Mouse (Mus musculus) lung, postnatal 25 days (tissue): Measurements from ENCODE around the gene Clstn1.
"Not testable (repeated sequence)": the region's sequence is repeated elsewhere in the genome, so short reads cannot be mapped to it uniquely, and the experiment has no call there.

ENCODE experiments used
- DNase-seq: peaks from one replicate; pipeline ENCODE4 v3.0.0; 2022; ENCODE audit warnings: low spot score

Gene Clstn1

GRCm38 (mm10) chr4:149600130-149600529 lies 13.9 kb downstream of the Clstn1 start:
- DNase-seq, result no peak

- no peak for DNase-seq
These were observed 15.2 kb downstream of the Clstn1 start for GRCm38 (mm10) chr4:149601484-149601883.

- DNase-seq, result no peak
These were observed 16.0 kb downstream of the Clstn1 start for GRCm38 (mm10) chr4:149602236-149602635.

GRCm38 (mm10) chr4:149603860-149604259 lies 17.6 kb downstream of the Clstn1 start:
- DNase-seq, result no peak

DNA sequence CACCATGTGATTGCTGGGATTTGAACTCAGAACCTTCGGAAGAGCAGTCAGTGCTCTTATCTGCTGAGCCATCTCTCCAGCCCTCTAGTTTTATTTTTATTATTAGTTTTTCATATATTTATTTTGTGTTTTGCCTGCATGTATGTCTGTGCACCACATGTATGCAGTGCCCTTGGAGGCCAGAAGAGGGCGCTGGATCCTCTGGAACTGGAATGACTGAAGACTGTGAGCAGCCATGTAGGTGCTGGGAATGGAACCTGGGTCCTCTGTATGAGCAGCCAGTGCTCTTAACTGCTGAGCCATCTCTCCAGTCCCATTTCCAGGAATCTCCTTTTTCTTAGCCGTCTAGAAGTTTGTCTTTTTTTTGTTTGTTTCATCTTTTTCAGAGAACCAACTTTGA lies 18.2 kb downstream of the Clstn1 start:
- no peak for DNase-seq

DNA sequence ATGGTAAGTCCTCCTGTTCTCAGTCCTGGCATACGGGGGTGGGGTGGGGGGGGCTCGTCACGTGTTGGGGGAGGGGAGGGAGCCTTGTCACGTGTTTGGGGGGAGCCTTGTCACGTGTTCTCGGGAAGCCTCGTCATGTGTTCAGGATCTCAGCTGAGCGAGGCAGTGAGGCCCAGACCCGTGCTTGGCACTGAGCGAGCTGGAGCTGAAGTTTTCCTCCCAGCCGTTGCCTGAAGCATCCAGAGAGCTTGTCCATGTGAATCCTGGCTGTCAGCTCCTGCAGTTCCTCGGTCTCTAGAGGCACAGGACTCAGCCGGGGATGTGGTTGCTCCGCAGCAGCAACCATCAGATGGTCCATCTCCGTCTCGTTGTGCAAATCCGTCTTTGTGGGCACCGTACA lies 19.8 kb downstream of the Clstn1 start:
- no peak for DNase-seq

- DNase-seq, result no peak
These were observed 20.6 kb downstream of the Clstn1 start for GRCm38 (mm10) chr4:149606766-149607358.

DNA sequence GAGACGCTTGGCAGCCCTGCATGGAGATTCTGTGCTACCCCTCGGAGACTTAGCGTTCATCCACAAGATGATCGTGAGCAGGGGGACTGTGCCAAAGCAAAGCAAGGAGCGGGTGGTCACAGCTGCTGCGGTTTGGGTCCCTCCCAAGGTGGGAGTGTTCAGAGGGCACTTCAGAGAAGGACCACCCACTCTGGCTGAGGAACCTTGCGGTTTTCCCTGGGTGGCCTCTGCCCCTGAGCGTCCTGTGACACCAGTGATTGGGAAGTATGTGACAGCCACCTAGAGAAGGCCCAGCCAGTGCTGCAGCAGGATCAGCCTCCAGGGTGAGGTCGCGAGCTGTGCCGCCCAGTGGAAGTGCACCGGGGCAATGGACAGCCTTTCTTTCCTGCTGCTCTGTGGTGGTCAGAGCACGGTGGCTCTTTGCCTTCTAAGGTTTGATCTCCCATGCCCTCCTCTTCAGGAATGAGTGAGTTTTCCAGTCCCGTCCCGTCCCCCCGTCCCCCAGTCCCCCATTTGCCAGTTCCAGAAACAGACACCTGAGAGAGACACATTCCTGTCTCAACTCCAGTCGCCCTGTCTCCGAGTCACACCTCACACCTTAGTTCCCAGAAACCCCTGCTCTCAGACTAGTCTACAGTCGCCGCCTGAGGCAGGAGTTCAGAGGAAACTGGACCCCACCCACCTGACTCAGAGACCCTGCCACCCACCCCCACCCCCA lies 21.5 kb downstream of the Clstn1 start:
- no peak for DNase-seq

GRCm38 (mm10) chr4:149608309-149608638 lies 22.0 kb downstream of the Clstn1 start:
- DNase-seq, result no peak

DNA sequence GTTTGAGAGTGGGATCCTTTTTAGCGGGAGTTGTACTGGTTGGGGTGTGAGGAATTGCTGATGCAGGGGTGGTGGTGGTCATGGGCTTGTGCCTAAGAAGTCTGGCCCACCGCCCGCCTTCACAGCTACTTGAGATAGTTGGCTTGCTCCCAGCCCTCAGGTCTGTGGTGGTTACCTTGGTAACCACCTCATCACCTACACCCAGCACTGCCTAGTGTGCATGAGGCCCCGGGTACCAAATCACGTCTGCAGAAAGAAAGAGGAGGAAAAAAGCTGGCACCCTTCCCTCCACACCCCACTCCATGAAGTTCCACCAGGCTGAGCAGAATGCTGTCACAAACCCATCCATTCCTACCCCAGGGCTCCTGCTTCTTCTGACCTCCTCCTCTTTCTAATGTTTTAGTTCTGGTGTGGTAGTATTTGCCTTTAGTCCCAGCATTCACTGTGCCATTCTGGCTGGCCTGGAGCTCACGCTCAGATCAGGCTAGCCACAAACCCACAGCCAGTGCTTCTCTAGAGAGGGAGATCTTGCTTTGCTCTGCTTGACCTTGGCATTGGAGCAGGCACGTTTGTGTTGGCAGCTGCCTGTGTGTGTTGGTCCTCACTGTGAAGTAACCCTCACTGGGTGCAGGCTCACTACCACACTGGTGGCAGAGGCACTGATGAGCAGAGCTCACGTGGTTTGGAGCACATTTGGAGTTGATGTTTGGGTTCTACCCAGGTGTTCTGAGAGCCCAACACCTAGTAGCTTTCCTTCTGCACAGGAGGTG lies 23.2 kb downstream of the Clstn1 start:
- no peak for DNase-seq

DNA sequence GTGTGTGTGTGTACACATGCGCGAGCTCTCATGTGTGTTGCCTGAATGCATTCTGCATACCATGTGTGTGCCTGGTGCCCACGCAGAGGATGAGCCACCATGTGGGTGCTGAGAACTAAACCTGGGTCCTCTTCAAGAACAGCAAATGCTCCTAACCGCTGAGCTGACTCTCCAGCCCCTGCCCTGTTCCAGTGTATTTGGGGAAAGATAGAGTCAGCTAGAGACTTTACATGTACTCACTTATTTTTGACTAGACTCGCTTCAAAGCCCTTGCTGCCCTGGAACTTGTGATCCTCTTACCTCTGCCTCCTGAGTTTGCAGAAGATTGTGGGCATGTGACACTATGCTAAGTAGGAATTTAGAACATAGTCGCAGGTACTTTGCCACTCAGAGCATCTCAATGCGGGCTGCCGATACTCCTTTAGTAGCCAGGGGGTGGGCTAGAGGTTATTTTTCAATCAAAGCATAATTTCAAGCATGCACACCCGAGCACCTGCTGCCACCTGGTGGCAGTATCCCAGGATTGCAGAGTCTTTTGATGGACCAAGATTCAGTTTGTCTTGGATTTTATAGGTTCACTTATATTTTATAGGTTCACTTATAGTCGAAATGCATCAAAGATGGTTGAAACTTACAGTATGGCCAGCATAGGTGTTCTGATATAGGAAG lies 25.2 kb downstream of the Clstn1 start:
- no peak for DNase-seq

GRCm38 (mm10) chr4:149613497-149613896 lies 27.2 kb downstream of the Clstn1 start:
- not testable (repeated sequence) for DNase-seq

DNA sequence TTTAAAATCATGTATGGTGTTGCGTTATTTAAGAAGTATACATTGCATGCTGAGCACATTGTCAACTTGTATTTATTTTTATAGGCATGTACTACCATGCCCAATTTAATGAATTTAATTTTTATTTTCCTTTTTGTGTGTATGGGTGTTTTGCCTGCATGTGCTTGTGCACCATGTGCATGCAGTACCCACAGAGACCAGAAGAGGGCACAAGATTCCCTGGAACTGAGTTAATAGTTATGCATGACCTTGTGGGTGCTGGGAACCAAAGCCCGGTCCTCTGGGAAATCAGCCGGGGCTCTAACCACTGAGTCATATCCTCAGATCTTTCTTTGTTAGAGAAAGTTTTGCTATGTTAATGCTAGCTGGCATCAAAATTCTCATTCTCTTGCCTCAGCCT lies 28.6 kb downstream of the Clstn1 start:
- DNase-seq, result no peak

- DNase-seq, result not testable (repeated sequence)
These were observed 30.7 kb downstream of the Clstn1 start for GRCm38 (mm10) chr4:149616999-149617398.

DNA sequence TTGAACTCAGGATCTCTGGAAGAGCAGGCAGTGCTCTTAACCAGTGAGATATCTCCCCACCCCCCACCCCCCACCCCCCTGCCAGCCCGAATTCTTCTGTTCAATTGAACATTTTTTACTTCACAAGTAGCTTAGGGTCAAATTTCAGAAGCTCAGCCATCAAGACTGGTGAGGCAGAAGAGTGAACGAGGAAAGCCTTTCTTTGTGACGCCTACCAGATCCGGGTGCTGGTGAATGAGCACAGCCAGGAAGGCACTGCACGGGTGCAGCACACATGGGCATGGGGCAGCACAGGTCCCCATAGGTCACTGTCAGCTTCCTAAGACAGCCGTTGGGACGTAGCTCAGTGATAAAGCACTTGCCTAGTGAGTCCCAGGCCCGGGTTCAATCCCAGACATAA lies 33.7 kb downstream of the Clstn1 start:
- no peak for DNase-seq

GRCm38 (mm10) chr4:149621286-149621685 lies 35.0 kb downstream of the Clstn1 start:
- DNase-seq, result no peak

DNA sequence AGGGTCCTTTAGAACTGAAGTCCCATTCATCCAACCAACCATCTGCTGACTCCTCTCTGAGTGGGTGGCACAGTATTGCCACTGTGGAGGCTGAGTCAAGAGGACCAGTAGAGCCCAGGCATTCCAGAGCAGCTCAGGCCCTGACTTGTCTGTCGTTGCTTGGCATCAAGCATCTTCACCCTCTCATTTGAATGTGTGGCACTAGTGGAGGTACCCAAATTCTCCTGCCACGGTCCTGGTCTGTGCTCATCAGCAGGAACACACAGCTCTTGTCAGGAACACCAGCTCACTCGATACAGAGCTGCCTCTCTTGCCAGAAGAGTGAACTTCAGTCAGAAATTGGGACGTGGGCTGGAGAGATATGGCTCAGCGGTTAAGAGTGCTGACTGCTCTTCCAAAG lies 37.4 kb downstream of the Clstn1 start:
- no peak for DNase-seq

GRCm38 (mm10) chr4:149626809-149627208 lies 40.5 kb downstream of the Clstn1 start:
- no peak for DNase-seq

DNA sequence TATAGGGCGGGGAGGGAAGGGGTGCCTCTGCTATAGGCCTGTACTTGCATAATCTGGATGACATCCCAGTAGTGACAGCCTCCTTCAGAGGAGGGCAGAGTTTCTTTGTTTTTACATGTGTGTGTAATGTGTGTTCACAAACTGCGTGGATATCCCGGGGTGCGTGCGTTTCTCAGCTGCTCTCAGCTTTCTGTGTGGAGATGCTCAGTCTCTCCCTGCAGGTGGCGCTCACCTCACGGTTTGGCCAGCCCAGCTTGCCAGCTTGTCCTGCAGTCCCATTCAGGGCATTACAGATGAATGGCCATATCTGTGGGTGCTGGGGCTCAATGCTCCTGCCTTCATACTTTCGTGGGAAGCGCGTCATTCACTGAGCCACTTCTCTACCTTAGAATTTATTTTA lies 42.1 kb downstream of the Clstn1 start:
- DNase-seq, result peak; percentile 44

GRCm38 (mm10) chr4:149628810-149629209 lies 42.5 kb downstream of the Clstn1 start:
- peak; percentile 29 for DNase-seq

DNA sequence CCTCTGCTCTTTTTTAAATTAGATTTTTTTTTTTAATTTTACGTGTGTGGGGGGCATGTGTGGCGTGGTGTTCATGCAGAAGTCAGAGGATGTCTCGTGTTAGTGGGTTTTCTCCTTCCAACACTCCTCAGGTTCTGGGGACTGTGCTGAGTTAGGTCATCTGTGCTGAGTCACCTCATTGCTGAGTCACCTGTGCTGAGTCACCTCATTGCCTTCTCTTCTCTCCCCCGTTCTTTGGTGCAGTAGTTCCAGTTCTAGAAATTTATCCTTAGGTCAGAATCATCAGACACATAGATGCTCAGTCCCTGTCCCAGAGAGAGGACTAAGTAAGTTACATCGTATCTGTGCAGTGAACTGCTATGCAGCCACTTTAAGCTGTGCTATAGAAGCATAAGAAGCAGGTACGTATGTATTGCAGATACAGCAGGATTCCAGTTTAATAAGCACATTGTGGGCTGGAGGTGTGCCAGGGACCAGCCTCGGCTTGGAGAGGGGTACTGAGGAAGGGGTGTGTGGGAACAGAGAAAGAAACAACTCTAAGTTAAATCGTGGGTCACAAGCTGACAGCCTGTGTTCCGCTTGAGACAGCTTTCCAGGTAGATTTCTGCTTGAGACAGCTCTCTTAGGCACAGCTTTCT lies 46.5 kb downstream of the Clstn1 start:
- DNase-seq, result no peak

- no peak for DNase-seq
These were observed 47.9 kb downstream of the Clstn1 start for GRCm38 (mm10) chr4:149634157-149634556.
